Mouse (Mus musculus) kidney, adult 11 months (tissue): ENCODE measurements at regions not wholly inside any gene's neighbourhood (a gene's known extent, or its start where the extent isn't known, plus 50 kb on each side); places are given as distances from the start of the nearest gene placed in this dataset.

Source experiments
- DNase-seq: peaks from one replicate; pipeline ENCODE4 v3.0.0; 2022

DNA sequence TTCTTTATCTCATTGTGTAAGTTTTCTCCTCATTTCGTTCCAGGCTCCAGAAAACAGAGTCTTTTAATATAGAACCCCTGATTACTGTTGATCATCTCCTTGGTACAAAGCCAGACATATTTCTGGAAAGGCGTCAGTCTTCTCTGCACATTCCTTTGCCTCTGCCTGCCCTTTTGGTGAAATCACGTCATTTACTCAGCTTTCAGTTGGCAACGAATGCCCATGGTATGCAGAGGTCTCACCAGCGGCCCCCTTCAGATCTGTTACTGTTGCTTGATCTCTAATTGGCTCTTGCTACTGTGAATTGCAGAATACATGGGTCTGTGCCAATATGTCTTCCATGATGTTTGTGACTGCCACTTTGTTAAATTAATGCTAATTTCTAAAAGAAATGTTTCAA, 412.0 kb upstream of the Pitx2 start:
- no peak for DNase-seq

DNA sequence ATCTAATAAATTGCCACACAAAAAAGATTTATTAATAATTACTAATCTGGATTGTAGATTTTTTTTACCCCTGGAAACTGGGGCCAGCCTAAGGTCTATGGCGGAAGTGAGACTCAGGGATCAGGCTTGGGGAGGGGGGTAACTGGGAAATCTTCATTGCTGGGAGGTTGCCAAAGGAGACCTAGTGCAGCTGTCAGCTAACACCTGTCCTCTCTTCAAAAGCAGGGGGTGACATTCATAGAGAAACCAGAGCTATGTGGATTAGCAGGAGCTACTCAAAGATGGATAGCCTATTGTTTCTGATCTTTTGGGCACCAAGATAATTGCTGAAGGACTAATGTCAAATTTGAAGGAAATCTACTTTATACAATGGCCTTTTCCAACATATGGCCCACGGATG, 403.7 kb upstream of the Pitx2 start:
- DNase-seq = no peak

DNA sequence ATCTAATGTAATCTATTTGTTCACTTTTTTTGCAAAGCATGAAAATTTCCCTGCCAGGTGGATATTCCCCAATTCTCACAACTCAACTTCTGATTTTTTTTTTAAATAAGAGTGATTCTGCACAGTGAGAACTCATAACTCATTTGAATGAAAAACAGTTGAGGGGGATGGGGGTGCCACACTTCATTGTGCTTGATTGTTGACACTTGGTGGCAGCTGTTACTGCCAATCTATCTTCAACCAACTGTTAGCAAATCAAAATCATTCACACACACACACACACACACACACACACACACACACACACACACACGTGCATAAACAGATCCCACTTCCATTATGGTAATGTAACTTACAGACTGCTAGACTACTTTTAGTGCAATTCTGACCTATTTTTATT, 401.8 kb upstream of the Pitx2 start:
- no peak for DNase-seq

GRCm38 (mm10) chr3:128829371-128830160, 370.1 kb upstream of the Pitx2 start:
- DNase-seq = no peak

- no peak for DNase-seq
Measured at GRCm38 (mm10) chr3:128850327-128850977, 349.2 kb upstream of the Pitx2 start.

DNA sequence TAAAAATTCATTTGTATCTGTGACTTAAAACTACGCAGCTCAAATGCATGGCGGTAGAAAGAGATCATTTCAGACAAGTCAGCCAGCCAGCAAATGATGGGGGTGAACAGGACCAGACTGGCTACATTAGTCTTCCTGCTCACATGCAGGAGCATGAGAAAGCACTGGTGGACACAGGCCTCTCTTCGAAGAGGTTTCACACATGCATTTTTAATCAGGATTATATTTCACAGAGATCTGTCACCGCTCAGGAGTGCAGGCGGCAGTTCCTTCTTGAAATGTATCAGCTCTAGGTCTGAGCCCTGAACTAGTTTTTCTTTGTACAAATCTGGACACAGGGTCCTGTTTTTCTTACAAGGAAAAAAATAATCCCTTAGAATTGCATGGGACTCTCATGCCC, 343.2 kb upstream of the Pitx2 start:
- DNase-seq = no peak

GRCm38 (mm10) chr3:128881685-128882444, 317.8 kb upstream of the Pitx2 start:
- DNase-seq = no peak

DNA sequence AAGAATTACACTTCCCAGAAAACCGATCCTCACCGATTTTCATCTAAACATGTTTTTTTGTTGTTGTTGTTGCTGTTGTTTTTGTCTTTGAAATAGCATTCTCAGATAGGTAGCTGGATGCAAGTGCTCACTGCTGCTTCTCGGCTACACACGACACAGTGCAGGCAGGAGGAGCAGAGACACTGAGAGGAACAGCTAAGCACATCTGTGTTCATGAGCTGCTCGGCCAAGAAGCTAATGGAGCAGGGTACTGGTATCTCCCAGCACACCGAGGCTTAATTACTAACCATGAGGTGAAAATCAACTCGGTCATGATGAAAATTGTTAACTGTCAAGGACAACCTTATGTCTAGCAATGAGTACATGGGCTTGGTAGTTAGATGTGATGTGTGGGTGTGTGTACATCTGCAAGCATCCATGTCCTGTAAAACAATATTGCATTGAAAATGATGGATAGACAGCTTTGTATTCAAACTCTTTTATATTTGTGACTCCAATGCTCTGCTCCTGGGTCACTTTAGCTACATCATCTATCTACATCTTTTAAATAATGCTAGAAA, 316.0 kb upstream of the Pitx2 start:
- DNase-seq = no peak

DNA sequence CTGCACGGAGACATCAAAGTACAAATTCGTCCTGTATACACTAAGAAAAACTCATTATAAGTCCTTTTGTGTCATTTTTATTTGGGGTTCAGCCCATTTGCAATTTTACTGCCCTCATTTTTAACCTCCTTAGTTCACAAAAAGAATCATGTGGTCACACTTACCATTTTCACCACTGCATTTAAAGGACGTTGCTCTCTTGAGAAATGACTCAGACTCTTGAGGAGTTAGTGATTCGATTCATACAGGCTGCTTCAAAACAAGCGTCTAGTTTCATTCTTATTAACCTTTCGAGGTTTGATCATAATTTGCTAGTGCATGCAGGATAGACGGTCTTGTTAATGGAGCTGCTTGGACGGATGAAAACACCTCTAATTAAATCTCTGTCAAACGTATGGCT, 313.0 kb upstream of the Pitx2 start:
- DNase-seq = no peak

DNA sequence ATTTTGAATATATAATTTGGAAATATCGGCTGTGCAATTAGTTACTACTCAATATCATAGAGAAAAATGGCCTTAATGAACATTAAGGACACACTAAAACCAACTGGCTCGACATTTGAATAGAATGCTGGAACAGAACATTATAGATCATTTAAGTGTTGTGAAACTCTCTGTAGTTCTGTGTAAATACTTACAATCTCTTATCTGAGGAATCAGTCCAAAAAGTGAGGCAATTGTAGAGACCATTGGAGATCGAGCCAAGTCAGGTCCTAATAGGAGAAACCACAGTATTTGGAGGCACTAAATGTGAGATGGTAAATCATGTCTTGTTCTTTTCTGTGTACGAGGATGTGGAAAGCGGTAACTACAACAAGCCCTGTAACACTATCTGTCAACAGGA, 308.6 kb upstream of the Pitx2 start:
- DNase-seq = no peak

GRCm38 (mm10) chr3:128896628-128897027, 303.1 kb upstream of the Pitx2 start:
- no peak for DNase-seq

- no peak for DNase-seq
Measured at GRCm38 (mm10) chr3:128911122-128911521, 288.6 kb upstream of the Pitx2 start.

- DNase-seq = no peak
Measured at GRCm38 (mm10) chr3:128921428-128921827, 278.2 kb upstream of the Pitx2 start.

GRCm38 (mm10) chr3:128922150-128922549, 277.5 kb upstream of the Pitx2 start:
- DNase-seq = no peak

- no peak for DNase-seq
Measured at GRCm38 (mm10) chr3:128938536-128938935, 261.1 kb upstream of the Pitx2 start.

- peak; percentile 21 for DNase-seq
Measured at GRCm38 (mm10) chr3:128941156-128941555, 258.5 kb upstream of the Pitx2 start.

DNA sequence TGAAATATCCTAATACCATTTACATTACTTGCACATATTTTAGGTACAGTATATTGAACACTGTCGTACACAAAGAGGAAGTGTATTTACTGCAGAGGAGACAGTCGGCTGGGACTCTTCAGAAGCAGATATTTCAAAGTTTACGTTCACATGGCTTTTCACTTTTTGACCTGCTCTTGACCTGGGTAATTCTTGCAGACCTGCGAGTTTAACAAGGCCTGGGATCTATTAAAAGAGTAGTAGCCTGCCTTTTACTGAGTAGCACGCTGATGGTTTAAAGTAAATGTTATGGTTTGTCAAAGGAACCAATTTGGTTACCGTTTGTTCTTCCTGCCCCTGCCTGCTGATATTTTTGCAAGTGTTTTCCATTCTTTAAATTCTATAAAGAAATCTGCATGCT, 255.0 kb upstream of the Pitx2 start:
- no peak for DNase-seq

GRCm38 (mm10) chr3:128954886-128955285, 244.8 kb upstream of the Pitx2 start:
- DNase-seq = no peak

DNA sequence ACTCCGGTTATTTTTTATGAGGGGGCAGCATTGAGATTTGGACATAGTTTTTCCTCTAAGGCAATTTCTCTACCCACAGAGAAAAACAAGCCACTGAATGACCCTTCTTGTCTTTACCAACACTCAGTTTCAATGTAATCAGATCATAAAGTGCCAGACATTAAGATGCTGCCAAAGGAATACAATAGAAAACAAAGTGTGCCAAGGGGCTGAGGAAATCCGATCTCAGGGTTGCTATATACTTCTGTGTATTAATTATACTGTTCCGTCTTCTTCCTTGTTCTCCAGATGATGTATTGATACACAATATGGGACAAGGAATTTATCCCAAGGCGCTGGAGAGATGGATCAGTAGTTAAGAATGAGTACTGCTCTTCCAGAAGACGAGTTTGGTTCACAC, 222.9 kb upstream of the Pitx2 start:
- DNase-seq = no peak

DNA sequence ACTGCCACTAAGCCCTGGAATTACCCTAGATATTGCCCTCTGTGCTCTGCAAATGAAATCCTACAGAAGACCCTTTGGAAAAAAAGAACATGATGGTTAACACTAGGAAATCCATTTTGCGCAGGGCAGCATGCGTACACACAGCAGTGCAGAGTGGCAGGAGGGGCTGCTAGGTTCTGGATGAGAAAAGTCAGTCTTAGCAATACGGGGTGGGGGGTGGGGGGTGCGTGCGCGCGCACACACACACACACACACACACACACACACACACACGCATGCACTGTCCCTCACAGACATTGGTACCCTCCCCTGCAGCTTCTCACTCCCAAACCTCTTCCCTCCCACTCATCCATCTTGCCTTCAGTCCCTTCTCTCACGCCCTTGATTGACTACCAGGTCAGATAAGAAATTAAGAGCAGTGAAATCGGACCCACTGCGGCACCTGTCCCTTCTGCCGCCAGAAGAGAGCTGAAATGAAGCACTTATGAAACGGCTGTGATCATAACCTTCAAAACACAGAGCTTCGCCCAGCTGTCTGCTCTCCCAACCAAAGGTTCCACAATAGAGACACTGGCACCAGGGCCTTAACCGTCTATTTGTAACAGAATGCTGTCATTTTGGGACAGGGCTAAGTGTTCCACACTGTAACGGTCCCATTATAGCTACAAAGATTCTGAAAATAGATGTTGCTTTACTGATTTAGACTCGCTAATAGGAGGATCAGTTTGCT, 209.3 kb upstream of the Pitx2 start:
- no peak for DNase-seq

GRCm38 (mm10) chr3:129002866-129003265, 196.8 kb upstream of the Pitx2 start:
- no peak for DNase-seq

DNA sequence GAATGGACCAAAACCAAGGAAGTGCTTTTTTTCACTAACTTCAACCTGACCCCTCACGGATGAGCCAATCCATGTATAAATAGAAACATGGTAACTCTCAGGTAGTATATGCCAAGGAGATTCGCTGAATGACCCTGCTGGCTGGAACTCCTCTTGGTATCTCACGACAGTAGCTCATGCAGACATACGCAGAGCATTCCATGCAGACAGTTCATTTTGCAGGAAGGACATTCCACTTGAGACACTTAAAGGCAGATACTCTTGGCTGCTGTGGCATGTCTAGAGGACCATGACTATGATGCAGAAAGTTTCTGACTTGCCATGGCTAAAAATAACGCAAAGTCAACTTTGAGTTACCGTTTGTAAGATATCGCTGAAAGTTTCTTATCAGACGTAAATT, 195.6 kb upstream of the Pitx2 start:
- no peak for DNase-seq

DNA sequence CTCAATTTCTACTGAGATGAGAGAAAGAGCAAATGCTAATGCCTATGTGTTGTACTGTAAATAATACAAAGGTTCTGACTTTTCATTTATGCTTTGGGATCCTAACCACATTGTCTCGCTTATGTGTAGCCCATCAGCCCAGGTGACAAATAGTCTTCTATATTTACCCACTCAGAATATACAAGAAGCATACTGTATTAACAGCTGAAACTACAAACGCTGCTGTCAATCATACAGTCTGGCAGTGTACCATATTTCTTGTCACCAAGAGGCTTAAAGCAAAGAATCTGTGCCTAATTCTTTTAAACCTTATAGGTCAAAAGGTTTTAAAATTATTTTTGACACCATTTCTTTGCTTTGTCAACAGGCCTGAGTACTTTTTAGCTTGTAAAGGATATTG, 160.8 kb upstream of the Pitx2 start:
- no peak for DNase-seq
